Mouse (Mus musculus) thymus, adult 2 months (tissue): ENCODE results near the gene Aldh3b1.

ENCODE experiments used
- CTCF ChIP-seq: fragments of 200-500 bp; IDR thresholded peaks from 2 replicates; pipeline ENCODE4 v1.5.1; 2012; ENCODE audit warnings: mild to moderate bottlenecking, control low read depth, low read length, moderate library complexity, borderline replicate concordance; ENCODE audit not compliant: control insufficient read depth, poor library complexity, insufficient read depth; ENCODE audit errors: extremely low read depth
- POLR2A ChIP-seq: fragments of 200-500 bp; IDR thresholded peaks from 2 replicates; pipeline ENCODE4 v1.6.1; 2012; ENCODE audit warnings: mild to moderate bottlenecking, low read length, control low read depth, moderate library complexity; ENCODE audit not compliant: control insufficient read depth, poor library complexity, insufficient read depth; ENCODE audit errors: extremely low read depth

- TF ChIP-seq CTCF, result no peak
- no peak for TF ChIP-seq POLR2A
Observed at GRCm38 (mm10) chr19:3916727-3917126, 12.9 kb downstream of the Aldh3b1 start.
